Mouse (Mus musculus): Measurements from ENCODE around the gene Pim1. TPM values are rescaled to one million over a fixed set of nuclear protein-coding genes. Genes with fewer than 3 reads are reported as not detected.

Gene Pim1
- polyA plus RNA-seq, 1 experiment: 84.5 TPM

DNA sequence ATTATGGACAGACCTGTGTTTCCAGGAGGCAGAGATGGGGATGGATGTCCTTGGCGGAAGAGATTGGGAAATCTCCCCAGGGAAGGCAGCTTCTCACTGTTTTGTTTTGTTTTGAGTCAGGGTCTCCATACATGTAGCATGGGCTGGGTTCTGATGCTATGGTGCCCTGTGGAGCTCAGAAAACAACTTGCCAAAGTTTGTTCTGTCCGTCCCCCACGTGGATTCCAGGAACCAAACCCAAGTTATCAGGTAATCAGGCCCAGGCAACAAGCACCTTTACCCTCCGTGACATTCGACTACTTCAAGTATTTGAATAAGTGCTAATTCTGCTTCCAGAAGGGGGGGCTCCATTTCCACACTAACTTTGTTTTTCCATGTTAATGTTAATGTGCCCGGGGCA, 9.0 kb downstream of the Pim1 start:
- H3K4me3 ChIP-seq (ENCODE audit: insufficient read depth, low read length): no peak overlapping the region
- no peak overlapping the region for H3K27ac ChIP-seq (ENCODE audit: insufficient read depth, low read depth, low read length)
- H3K4me1 ChIP-seq (ENCODE audit: control insufficient read depth, insufficient read depth, low read length): peaks cover 18% of the 10 kb centered on the region
- TF ChIP-seq CTCF (IDR thresholded peaks at IDR 0.05; ENCODE audit: low read depth, low read length): no peak
- TF ChIP-seq POLR2A (IDR thresholded peaks at IDR 0.05; ENCODE audit: borderline replicate concordance, low read depth, low read length): no peak

- TF ChIP-seq CTCF (IDR thresholded peaks at IDR 0.05; ENCODE audit: low read depth, low read length) (no peak), POLR2A (IDR thresholded peaks at IDR 0.05; ENCODE audit: borderline replicate concordance, low read depth, low read length) (no peak)
- Histone ChIP-seq H3K4me3 (ENCODE audit: insufficient read depth, low read length) (no peak overlapping the region), H3K4me1 (ENCODE audit: control insufficient read depth, insufficient read depth, low read length) (peaks cover 15% of the 10 kb centered on the region), H3K27ac (ENCODE audit: insufficient read depth, low read depth, low read length) (no peak overlapping the region)
Observed at GRCm38 (mm10) chr17:29500243-29500740, 9.7 kb downstream of the Pim1 start.

GRCm38 (mm10) chr17:29500802-29501469, 10.4 kb downstream of the Pim1 start:
- TF ChIP-seq CTCF (IDR thresholded peaks at IDR 0.05; ENCODE audit: low read depth, low read length): no peak
- H3K4me3 ChIP-seq (ENCODE audit: insufficient read depth, low read length): no peak overlapping the region
- H3K27ac ChIP-seq (ENCODE audit: insufficient read depth, low read depth, low read length): no peak overlapping the region
- peaks cover 15% of the 10 kb centered on the region for H3K4me1 ChIP-seq (ENCODE audit: control insufficient read depth, insufficient read depth, low read length)

- H3K4me1 ChIP-seq (ENCODE audit: control insufficient read depth, insufficient read depth, low read length): peaks cover 8% of the 10 kb centered on the region
- no peak overlapping the region for H3K27ac ChIP-seq (ENCODE audit: insufficient read depth, low read depth, low read length)
- TF ChIP-seq POLR2A (IDR thresholded peaks at IDR 0.05; ENCODE audit: borderline replicate concordance, low read depth, low read length) (no peak), CTCF (IDR thresholded peaks at IDR 0.05; ENCODE audit: low read depth, low read length) (no peak)
- no peak overlapping the region for H3K4me3 ChIP-seq (ENCODE audit: insufficient read depth, low read length)
Observed at GRCm38 (mm10) chr17:29502005-29502668, 11.6 kb downstream of the Pim1 start.

- H3K4me1 ChIP-seq (ENCODE audit: control insufficient read depth, insufficient read depth, low read length): peaks cover 2% of the 10 kb centered on the region; the same call in 1 of the 2 replicates
- TF ChIP-seq POLR2A (IDR thresholded peaks at IDR 0.05; ENCODE audit: borderline replicate concordance, low read depth, low read length): no peak
- no peak for TF ChIP-seq CTCF (IDR thresholded peaks at IDR 0.05; ENCODE audit: low read depth, low read length)
- H3K27ac ChIP-seq (ENCODE audit: insufficient read depth, low read depth, low read length): no peak overlapping the region
- no peak overlapping the region for H3K4me3 ChIP-seq (ENCODE audit: insufficient read depth, low read length)
Observed at GRCm38 (mm10) chr17:29502669-29503665, 12.4 kb downstream of the Pim1 start.

DNA sequence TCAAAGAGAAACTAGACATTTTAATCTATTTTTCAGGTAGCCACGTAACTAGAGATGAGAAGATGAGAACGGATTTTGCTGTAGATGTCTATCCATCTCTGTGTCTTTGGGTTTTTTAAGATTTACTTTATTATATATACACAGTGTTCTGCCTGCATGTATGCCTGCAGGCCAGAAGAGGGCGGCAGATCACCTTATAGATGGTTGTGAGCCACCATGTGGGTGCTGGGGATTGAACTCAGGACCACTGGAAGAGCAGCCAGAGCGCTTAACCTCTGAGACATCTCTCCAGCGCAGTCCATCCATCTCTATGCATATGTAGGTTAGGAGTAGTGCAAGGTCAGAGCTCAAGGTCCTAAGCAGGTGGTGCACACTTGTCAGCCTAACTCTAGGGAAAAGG, 13.1 kb downstream of the Pim1 start:
- Histone ChIP-seq H3K27ac (ENCODE audit: insufficient read depth, low read depth, low read length) (no peak overlapping the region), H3K4me3 (ENCODE audit: insufficient read depth, low read length) (no peak overlapping the region), H3K4me1 (ENCODE audit: control insufficient read depth, insufficient read depth, low read length) (peaks cover 2% of the 10 kb centered on the region; the same call in 1 of the 2 replicates)
- peak; percentile 33; the same call in 1 of the 2 replicates for TF ChIP-seq CTCF (IDR thresholded peaks at IDR 0.05; ENCODE audit: low read depth, low read length)
- no peak for TF ChIP-seq POLR2A (IDR thresholded peaks at IDR 0.05; ENCODE audit: borderline replicate concordance, low read depth, low read length)

GRCm38 (mm10) chr17:29508927-29509608, 18.5 kb downstream of the Pim1 start:
- 0 out of 2 replicates have a peak, but pooled peaks cover under 1% of the 10 kb centered on the region for H3K4me1 ChIP-seq (ENCODE audit: control insufficient read depth, insufficient read depth, low read length)
- H3K4me3 ChIP-seq (ENCODE audit: insufficient read depth, low read length): no peak overlapping the region
- H3K27ac ChIP-seq (ENCODE audit: insufficient read depth, low read depth, low read length): no peak overlapping the region
- TF ChIP-seq CTCF (IDR thresholded peaks at IDR 0.05; ENCODE audit: low read depth, low read length) (no peak), POLR2A (IDR thresholded peaks at IDR 0.05; ENCODE audit: borderline replicate concordance, low read depth, low read length) (no peak)

- Histone ChIP-seq H3K4me1 (ENCODE audit: control insufficient read depth, insufficient read depth, low read length) (0 out of 2 replicates have a peak, but pooled peaks cover 2% of the 10 kb centered on the region), H3K4me3 (ENCODE audit: insufficient read depth, low read length) (no peak overlapping the region), H3K27ac (ENCODE audit: insufficient read depth, low read depth, low read length) (no peak overlapping the region)
- no peak for TF ChIP-seq POLR2A (IDR thresholded peaks at IDR 0.05; ENCODE audit: borderline replicate concordance, low read depth, low read length)
- no peak for TF ChIP-seq CTCF (IDR thresholded peaks at IDR 0.05; ENCODE audit: low read depth, low read length)
Observed at GRCm38 (mm10) chr17:29510691-29511090, 20.1 kb downstream of the Pim1 start.

Measured in bone marrow macrophage, adult 2 months (primary cell).